Mouse (Mus musculus) kidney, adult 2 months (tissue): ENCODE measurements around the gene Ttk. TPM values are rescaled to one million over a fixed set of nuclear protein-coding genes. Genes with fewer than 3 reads are reported as not detected.

ENCODE experiments used
- DNase-seq: peaks from one replicate; pipeline ENCODE4 v3.0.0; 2021
- H3K27ac ChIP-seq: fragments of 200-500 bp; 2 replicates; pipeline ENCODE4 v1.5.1; 2012; ENCODE audit warnings: low read depth, low read length, control low read depth, inconsistent platforms; ENCODE audit not compliant: insufficient read depth
- H3K27me3 ChIP-seq: fragments of 200-500 bp; replicated peaks from 2 replicates; pipeline ENCODE4 v1.6.1; 2012; ENCODE audit warnings: mild to moderate bottlenecking, moderate library complexity, low read length, inconsistent platforms; ENCODE audit not compliant: control insufficient read depth, insufficient read depth
- H3K36me3 ChIP-seq: fragments of 200-500 bp; 2 replicates; pipeline ENCODE4 v1.6.1; 2012; ENCODE audit warnings: mild to moderate bottlenecking, moderate library complexity, low read length, inconsistent platforms; ENCODE audit not compliant: control insufficient read depth, insufficient read depth
- H3K4me1 ChIP-seq: fragments of 200-500 bp; 2 replicates; pipeline ENCODE4 v1.6.1; 2011; ENCODE audit warnings: low read length; ENCODE audit not compliant: control insufficient read depth, insufficient read depth
- H3K4me3 ChIP-seq: fragments of 200-500 bp; 2 replicates; pipeline ENCODE4 v1.5.1; 2011; ENCODE audit warnings: mild to moderate bottlenecking, low read depth, low read length, control low read depth; ENCODE audit not compliant: insufficient read depth
- CTCF ChIP-seq: fragments of 200-500 bp; conservative IDR thresholded peaks from 2 replicates; pipeline ENCODE4 v1.5.1; 2011; ENCODE audit warnings: low read depth, mild to moderate bottlenecking, control low read depth, low read length, moderate library complexity, mixed read lengths; ENCODE audit not compliant: insufficient read depth, insufficient read length
- POLR2A ChIP-seq: fragments of 200-500 bp; IDR thresholded peaks from one replicate; pipeline ENCODE4 v1.6.1; 2011; ENCODE audit warnings: low read depth, low read length, control low read depth
- WGBS: fragments of 180-500 bp; shearing (Covaris S2); methylation state at CpG from one replicate; pipeline ENCODE4 v1.1.7; 2018; 5-methylcytosine and 5-hydroxymethylcytosine counted together
- polyA plus RNA-seq: library from polyadenylated mRNA; depleted of rRNA; stranded (reverse); fragments of >200 nt; gene quantifications from 2 replicates; pipeline ENCODE4 v1.2.3, GENCODE M21; 2012

The Ttk gene
- polyA plus RNA-seq, 1 experiment = 0.08 TPM

DNA sequence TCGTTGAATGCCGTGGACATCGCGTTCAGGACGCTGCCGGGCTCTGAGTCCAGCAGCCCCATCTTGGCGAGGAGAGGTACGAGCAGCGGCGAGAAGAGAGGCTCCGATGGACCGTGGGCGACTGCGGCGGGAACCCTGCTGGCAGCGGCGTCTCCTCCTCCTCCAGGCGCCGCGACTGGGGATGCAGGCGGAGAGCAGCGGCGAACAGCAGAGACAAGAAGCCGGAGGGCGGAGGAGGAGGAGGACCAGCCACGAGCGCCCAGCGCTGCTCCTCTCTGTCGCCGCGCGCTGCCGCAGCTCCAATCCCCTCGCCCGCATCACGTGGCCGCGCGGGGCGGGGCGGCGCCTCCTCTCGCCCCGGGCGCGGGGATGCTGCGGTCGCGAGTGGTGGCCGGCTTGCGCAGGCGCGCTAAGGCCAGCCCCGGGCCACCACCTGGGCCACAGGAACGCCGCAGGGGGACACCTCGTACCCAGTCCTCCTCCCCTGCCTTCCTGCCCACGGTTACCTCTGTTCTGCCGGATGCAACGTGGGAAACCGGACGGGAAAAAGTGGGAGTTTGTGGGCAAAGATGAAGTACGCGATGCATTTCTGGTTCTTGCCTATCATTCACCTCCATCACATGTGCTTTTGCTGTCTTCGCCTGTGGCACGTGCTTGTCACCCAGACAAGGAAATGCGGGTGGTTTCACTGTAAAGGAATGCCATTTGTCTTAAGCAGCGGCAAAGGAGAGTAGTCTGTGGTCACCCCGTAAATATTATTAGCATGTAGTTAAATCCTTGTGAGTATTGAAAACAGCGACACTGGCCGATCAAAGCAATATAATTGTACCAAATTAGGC is 28.3 kb upstream of the Ttk start, which contains the start of gene Elovl4:
Gene Elovl4, minus strand, starts transcription at position 301 of the 839 bp plus-strand sequence.
- H3K4me1 ChIP-seq = 0 out of 2 replicates have a peak, but pooled peaks cover 2% of the 10 kb centered on the region
- H3K36me3 ChIP-seq = no peaks in the 10 kb centered on the region
- no peak within 1 kb of the TSS for H3K27ac ChIP-seq
- H3K27me3 ChIP-seq = 0 out of 2 replicates have a peak, but pooled peaks cover 3% of the 10 kb centered on the region
- peak; percentile 20 for DNase-seq
- WGBS = 2% methylated on average over 71 of the region's 71 CpGs
- H3K4me3 ChIP-seq = peak within 1 kb of the TSS; percentile 44
- TF ChIP-seq CTCF (no peak), POLR2A (no peak)

DNA sequence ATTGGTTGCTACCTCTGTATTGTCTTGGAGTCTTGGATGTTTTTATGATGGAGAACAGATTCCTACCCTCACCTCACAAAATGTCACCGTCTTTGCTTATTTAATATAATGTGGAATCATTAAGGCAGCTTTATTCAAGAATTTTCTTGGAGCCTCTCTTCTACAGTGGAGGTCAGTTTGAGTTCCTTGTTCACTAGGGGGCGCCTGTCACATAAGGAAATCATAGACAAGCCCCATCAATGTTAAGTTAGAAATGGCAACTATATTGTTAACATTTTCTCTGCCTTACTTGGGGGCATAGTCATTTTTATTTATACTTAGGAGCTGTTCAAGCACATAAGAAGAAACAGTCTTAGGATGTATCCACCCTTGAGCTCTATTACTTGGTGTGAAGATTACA is 26.9 kb upstream of the Ttk start:
- Histone ChIP-seq H3K4me1 (0 out of 2 replicates have a peak, but pooled peaks cover 2% of the 10 kb centered on the region), H3K4me3 (no peak overlapping the region), H3K27ac (no peak overlapping the region), H3K36me3 (no peaks in the 10 kb centered on the region), H3K27me3 (0 out of 2 replicates have a peak, but pooled peaks cover 3% of the 10 kb centered on the region)
- DNase-seq = peak; percentile 56
- 5% methylated on average over 2 of the region's 2 CpGs for WGBS
- TF ChIP-seq POLR2A = no peak
- no peak for TF ChIP-seq CTCF

DNA sequence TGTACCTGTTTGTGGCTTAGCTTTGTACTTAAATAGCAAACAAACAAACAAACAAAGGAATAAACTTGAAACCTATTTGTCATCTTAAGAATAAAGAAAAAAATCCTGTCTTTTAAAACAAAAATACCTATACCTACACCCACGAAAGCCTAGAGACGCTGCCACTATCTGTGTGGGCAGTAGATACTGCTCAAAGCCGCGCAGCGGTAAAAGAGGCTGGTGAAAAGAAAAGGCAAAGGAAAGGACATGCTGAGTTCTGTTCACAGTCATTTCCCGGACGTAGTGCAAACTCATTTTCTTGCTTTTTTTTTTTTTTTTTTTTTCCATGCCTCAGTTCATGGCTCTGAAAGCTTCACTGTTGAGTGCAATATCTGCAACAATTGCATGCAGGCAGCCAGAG is 15.3 kb upstream of the Ttk start:
- Histone ChIP-seq H3K27me3 (no peaks in the 10 kb centered on the region; the same call in 1 of the 2 replicates), H3K4me3 (no peak overlapping the region), H3K4me1 (no peaks in the 10 kb centered on the region), H3K27ac (no peak overlapping the region), H3K36me3 (no peaks in the 10 kb centered on the region)
- TF ChIP-seq POLR2A = no peak
- no peak for TF ChIP-seq CTCF
- 79% methylated on average over 7 of the region's 7 CpGs for WGBS
- DNase-seq = no peak

DNA sequence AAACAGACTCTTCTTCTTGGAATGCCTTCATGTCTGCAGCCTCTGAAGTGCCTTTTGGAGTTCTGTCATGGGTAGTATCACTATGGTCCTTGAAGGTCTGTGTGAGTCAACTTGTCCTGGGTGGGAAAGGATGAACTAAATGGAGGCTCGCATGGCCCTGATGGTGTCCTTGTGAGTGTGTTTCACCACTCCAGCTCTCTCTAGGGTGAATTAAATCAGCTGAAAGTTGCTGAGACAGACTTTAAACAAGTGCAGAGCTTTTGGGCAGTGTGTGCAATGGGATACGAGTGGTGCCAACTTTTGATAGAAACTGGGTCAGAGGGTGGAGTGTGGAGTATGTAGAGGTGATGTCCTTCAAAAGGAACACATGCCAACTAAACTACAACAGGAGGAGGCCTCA is 13.5 kb upstream of the Ttk start:
- DNase-seq = no peak
- 85% methylated on average over 2 of the region's 2 CpGs for WGBS
- H3K27ac ChIP-seq = no peak overlapping the region
- no peak overlapping the region for H3K4me3 ChIP-seq
- H3K27me3 ChIP-seq = no peaks in the 10 kb centered on the region; the same call in 1 of the 2 replicates
- no peaks in the 10 kb centered on the region for H3K36me3 ChIP-seq
- TF ChIP-seq POLR2A (no peak), CTCF (no peak)
- H3K4me1 ChIP-seq = no peaks in the 10 kb centered on the region

DNA sequence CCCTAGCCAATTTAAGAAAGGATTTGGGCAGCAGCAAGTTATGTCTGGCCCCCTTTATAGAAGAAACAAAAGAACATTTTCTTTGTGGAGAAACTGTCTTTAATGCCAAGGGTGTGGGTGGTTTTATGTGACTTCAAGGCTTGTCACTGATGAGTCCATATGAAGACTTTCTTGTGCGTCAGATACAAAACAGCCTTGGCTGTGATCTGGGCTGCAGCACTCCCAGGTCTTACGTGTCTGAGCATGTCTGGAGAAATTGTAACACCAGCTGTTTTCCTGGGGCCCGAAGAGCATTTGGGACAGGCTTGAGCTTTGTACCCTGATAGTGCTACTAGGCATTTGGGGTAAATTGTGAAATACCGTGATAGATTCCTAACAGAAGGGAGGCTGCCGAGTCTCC is 11.6 kb upstream of the Ttk start:
- TF ChIP-seq CTCF = no peak
- no peak for TF ChIP-seq POLR2A
- H3K27ac ChIP-seq = no peak overlapping the region
- DNase-seq = no peak
- H3K36me3 ChIP-seq = no peaks in the 10 kb centered on the region
- 74% methylated on average over 5 of the region's 5 CpGs for WGBS
- H3K4me3 ChIP-seq = no peak overlapping the region
- no peaks in the 10 kb centered on the region; the same call in 1 of the 2 replicates for H3K27me3 ChIP-seq
- no peaks in the 10 kb centered on the region for H3K4me1 ChIP-seq

DNA sequence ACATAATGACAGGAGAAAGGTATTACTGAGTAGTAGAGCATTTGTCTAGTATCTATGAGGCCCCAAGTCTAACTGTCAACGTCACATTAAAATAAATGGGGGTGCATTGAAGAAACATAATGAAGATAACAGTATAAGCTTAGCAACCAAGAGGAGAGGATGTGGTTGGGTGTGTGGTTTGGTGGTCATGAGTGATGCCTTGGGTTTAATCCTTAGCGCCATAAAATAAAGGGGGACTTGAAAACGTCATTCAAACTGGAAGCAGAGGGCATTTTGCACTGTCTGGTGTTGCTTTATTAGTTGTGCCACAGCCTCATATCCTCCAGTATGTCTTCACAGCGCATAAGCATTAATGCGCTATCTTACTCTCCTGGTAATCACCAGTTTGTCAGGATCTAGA is 4.6 kb upstream of the Ttk start:
- Histone ChIP-seq H3K4me3 (no peak overlapping the region), H3K4me1 (no peaks in the 10 kb centered on the region), H3K36me3 (no peaks in the 10 kb centered on the region), H3K27me3 (no peaks in the 10 kb centered on the region), H3K27ac (no peak overlapping the region)
- no peak for DNase-seq
- 82% methylated on average over 5 of the region's 5 CpGs for WGBS
- no peak for TF ChIP-seq CTCF
- TF ChIP-seq POLR2A = no peak

DNA sequence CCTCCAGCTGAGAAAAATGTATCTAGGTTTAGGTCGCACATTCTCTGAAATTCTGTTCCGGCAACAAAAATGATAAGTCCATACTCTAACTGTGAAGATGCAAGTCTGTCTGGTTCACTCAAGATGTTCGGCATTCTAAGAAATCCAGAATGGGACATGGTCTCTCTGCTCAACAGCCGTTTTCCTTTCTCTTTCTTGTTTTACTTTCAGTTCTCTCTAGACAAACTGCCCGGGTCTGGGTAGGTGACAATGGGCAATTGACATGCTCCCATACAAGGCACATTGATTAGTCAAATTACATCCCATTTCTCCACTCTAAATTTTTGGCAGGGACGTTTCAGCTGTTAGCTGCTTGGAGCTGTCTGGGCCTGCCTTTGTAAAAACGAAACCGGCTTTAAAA is 3.3 kb upstream of the Ttk start:
- TF ChIP-seq POLR2A (no peak), CTCF (no peak)
- no peak overlapping the region for H3K4me3 ChIP-seq
- no peak overlapping the region for H3K27ac ChIP-seq
- no peaks in the 10 kb centered on the region for H3K4me1 ChIP-seq
- no peak for DNase-seq
- H3K36me3 ChIP-seq = no peaks in the 10 kb centered on the region
- 72% methylated on average over 8 of the region's 8 CpGs for WGBS
- H3K27me3 ChIP-seq = no peaks in the 10 kb centered on the region
